Mouse (Mus musculus) small intestine, adult 2 months (tissue): ENCODE results near the gene Pdia3.

Experiments
- CTCF ChIP-seq: fragments of 200-500 bp; IDR thresholded peaks from 2 replicates; pipeline ENCODE4 v1.5.1; 2012; ENCODE audit warnings: low read depth, mild to moderate bottlenecking, control low read depth, inconsistent platforms, low read length, moderate library complexity, mixed read lengths; ENCODE audit not compliant: insufficient replicate concordance, insufficient read length; ENCODE audit errors: extremely low read depth
- POLR2A ChIP-seq: fragments of 200-500 bp; IDR thresholded peaks from 2 replicates; pipeline ENCODE4 v1.6.1; 2012; ENCODE audit warnings: low read depth, mild to moderate bottlenecking, control low read depth, inconsistent platforms, low read length, moderate library complexity

DNA sequence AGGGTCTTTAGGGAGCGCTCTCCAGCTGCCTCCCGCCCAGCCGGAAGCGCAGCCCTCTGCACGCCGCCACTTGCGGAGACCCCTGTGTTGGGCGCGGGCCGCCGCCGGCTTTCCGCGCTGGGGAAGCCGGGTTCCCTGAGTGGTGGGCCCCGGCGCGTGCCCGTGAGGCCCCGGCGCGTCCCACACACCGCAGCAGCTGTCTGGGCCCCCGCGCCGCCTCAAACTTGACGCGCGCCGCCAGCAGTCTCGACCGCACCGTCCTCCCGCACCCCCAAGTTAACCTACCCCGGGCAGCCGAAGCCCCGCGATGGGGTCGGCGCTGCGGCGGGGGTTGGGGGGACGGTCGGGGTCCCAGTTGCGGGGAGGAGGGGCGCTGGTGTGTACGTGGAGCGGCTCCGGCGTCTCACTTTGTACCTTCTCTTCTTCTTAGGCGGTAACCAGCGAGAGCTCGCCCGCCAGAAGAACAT lies 36.0 kb downstream of the Pdia3 start:
- TF ChIP-seq CTCF (no peak), POLR2A (no peak)
